Mouse (Mus musculus) heart, embryonic 14.5 days (tissue): ENCODE data around the gene C8g. TPM values are rescaled to one million over a fixed set of nuclear protein-coding genes. Genes with fewer than 3 reads are reported as not detected.
A peak's percentile ranks its signal among the peaks of the same experiment; 100 is the strongest.

Source experiments
- ATAC-seq: fragments of 200-750 bp; cut with Nextera tagmentation; 2 replicates; pipeline ENCODE4 v1.8.0; 2017; ENCODE audit warnings: low read depth, moderate TSS enrichment; ENCODE audit not compliant: insufficient number of reproducible peaks, insufficient read depth, low FRiP score
- H3K27ac ChIP-seq, 2 experiments: fragments of 200-500 bp in 1 of 2; fragments of 300-500 bp in 1 of 2; sonication (generic) in 1 of 2; replicated peaks in 1 of 2; 2 replicates each; pipeline ENCODE4 v1.5.1; 2012 to 2014; ENCODE audit warnings: low read depth in 2 of 2, low read length in 2 of 2, control low read depth in 1 of 2, mild to moderate bottlenecking in 1 of 2, mixed read lengths in 1 of 2; ENCODE audit not compliant: control insufficient read depth in 1 of 2, insufficient read depth in 1 of 2
- H3K27me3 ChIP-seq: fragments of 300-500 bp; sonication (generic); 2 replicates; pipeline ENCODE4 v1.6.1; 2014; ENCODE audit warnings: mild to moderate bottlenecking, low read length, control low read depth; ENCODE audit not compliant: control insufficient read depth, insufficient read depth
- H3K36me3 ChIP-seq: fragments of 300-500 bp; sonication (generic); 2 replicates; pipeline ENCODE4 v1.6.1; 2014; ENCODE audit warnings: mild to moderate bottlenecking, control low read depth, low read length, mixed read lengths; ENCODE audit not compliant: control insufficient read depth, insufficient read depth
- H3K4me1 ChIP-seq, 2 experiments: fragments of 200-500 bp in 1 of 2; fragments of 300-500 bp in 1 of 2; sonication (generic) in 1 of 2; 2 replicates each; pipeline ENCODE4 v1.6.1; 2012 to 2014; ENCODE audit warnings: low read length in 2 of 2, control low read depth in 1 of 2, mixed read lengths in 1 of 2; ENCODE audit not compliant: control insufficient read depth in 2 of 2, insufficient read depth in 2 of 2
- H3K4me2 ChIP-seq: fragments of 300-500 bp; sonication (generic); 2 replicates; pipeline ENCODE4 v1.6.1; 2014; ENCODE audit warnings: mild to moderate bottlenecking, low read length
- H3K4me3 ChIP-seq, 2 experiments: fragments of 200-500 bp in 1 of 2; fragments of 300-500 bp in 1 of 2; sonication (generic) in 1 of 2; 2 replicates each; pipeline ENCODE4 v1.5.1; 2012 to 2014; ENCODE audit warnings: low read length in 2 of 2, mild to moderate bottlenecking in 2 of 2, control low read depth in 1 of 2, low read depth in 1 of 2, moderate library complexity in 1 of 2; ENCODE audit not compliant: control insufficient read depth in 1 of 2, insufficient read depth in 1 of 2
- H3K9ac ChIP-seq: fragments of 300-500 bp; sonication (generic); 2 replicates; pipeline ENCODE4 v1.6.1; 2014; ENCODE audit warnings: mild to moderate bottlenecking, low read length
- H3K9me3 ChIP-seq: fragments of 300-500 bp; sonication (generic); 2 replicates; pipeline ENCODE4 v1.6.1; 2016; ENCODE audit warnings: low read length, control low read depth; ENCODE audit not compliant: control insufficient read depth
- WGBS: fragments of 180-500 bp; shearing (Covaris S2); extraction: QIAGEN DNeasy Blood & Tissue Kit; methylation state at CpG from one replicate; pipeline ENCODE4 v1.1.7; 2014; 5-methylcytosine and 5-hydroxymethylcytosine counted together
- polyA plus RNA-seq: library from polyadenylated mRNA; unstranded; fragments of >200 nt; fragmentation: Nextera tagmentation; extraction: Ambion mirVana; gene quantifications from 2 replicates; pipeline ENCODE4 v1.2.1, GENCODE M21; 2014

C8g gene
- polyA plus RNA-seq, 1 experiment from 2014 or later: 4.9 TPM

GRCm38 (mm10) chr2:25460551-25461309 lies 40.8 kb downstream of the C8g start, which contains the start of gene Paxx:
Paxx (minus strand) TSS chr2:25461094.
- peaks cover 21% of the 10 kb centered on the region for H3K36me3 ChIP-seq
- H3K4me2 ChIP-seq: peak within 1 kb of the TSS; percentile 91
- under 1% methylated on average over 47 of the region's 48 CpGs for WGBS

GRCm38 (mm10) chr2:25460135-25460534 lies 41.4 kb downstream of the C8g start:
- peak overlapping the region; percentile 91 for H3K4me2 ChIP-seq
- peak overlapping the region; percentile 89 to 94 for H3K27ac ChIP-seq
- peaks cover 14 to 31% of the 10 kb centered on the region in 2 experiments for H3K4me1 ChIP-seq
- peak overlapping the region; percentile 87 for H3K9ac ChIP-seq
- WGBS: 30% methylated on average over 5 of the region's 5 CpGs
- no peak for ATAC-seq
- H3K4me3 ChIP-seq: peak overlapping the region; percentile 79 to 82
- no peaks in the 10 kb centered on the region for H3K27me3 ChIP-seq
- no peaks in the 10 kb centered on the region for H3K9me3 ChIP-seq
- peaks cover 21% of the 10 kb centered on the region for H3K36me3 ChIP-seq

More at GRCm38 (mm10) chr2:25460551-25461309, 40.8 kb downstream of the C8g start, which contains the start of gene Paxx:
- Histone ChIP-seq H3K4me1 (peaks cover 17 to 35% of the 10 kb centered on the region in 2 experiments), H3K9ac (peak within 1 kb of the TSS; percentile 87), H3K27ac (peak within 1 kb of the TSS; percentile 89 to 94), H3K9me3 (no peaks in the 10 kb centered on the region), H3K27me3 (no peaks in the 10 kb centered on the region), H3K4me3 (peak within 1 kb of the TSS; percentile 79 to 82)
- ATAC-seq: peak; percentile 92

DNA sequence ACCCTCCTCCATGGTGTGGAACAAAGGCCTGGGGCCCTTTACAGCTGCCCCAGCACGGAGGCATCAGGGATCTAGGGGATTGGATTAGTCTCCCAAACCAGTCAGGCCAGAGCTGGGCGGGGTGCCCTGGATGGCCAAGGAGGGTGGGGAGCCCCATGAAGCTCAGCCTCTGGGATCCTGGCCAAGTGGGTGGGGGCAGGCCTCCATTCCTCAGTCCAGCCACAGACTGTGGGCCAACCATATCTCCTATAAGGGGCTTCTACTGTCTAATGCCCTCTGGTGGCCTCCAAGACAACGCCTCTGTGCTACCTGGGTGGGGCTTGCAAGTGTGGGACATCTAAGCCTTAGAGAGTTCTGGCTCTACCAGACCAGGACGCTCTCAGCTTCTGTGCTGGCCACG lies 42.6 kb downstream of the C8g start:
- Histone ChIP-seq H3K9me3 (no peaks in the 10 kb centered on the region), H3K36me3 (peaks cover 21% of the 10 kb centered on the region), H3K4me2 (no peak overlapping the region), H3K27me3 (no peaks in the 10 kb centered on the region), H3K9ac (no peak overlapping the region; the same call in 1 of the 2 replicates), H3K4me3 (no peak overlapping the region), H3K27ac (no peak overlapping the region), H3K4me1 (peaks cover 14 to 31% of the 10 kb centered on the region in 2 experiments)
- WGBS: 77% methylated on average over 5 of the region's 5 CpGs
- ATAC-seq: no peak

- 85% methylated on average over 9 of the region's 9 CpGs for WGBS
- H3K27me3 ChIP-seq: no peaks in the 10 kb centered on the region
- H3K9ac ChIP-seq: no peak overlapping the region
- no peak overlapping the region for H3K4me3 ChIP-seq
- ATAC-seq: no peak
- peaks cover 14 to 31% of the 10 kb centered on the region in 2 experiments for H3K4me1 ChIP-seq
- H3K27ac ChIP-seq: no peak overlapping the region
- H3K4me2 ChIP-seq: no peak overlapping the region
- no peaks in the 10 kb centered on the region for H3K9me3 ChIP-seq
- H3K36me3 ChIP-seq: peaks cover 21% of the 10 kb centered on the region
These were observed 44.3 kb downstream of the C8g start for GRCm38 (mm10) chr2:25457022-25457896.

DNA sequence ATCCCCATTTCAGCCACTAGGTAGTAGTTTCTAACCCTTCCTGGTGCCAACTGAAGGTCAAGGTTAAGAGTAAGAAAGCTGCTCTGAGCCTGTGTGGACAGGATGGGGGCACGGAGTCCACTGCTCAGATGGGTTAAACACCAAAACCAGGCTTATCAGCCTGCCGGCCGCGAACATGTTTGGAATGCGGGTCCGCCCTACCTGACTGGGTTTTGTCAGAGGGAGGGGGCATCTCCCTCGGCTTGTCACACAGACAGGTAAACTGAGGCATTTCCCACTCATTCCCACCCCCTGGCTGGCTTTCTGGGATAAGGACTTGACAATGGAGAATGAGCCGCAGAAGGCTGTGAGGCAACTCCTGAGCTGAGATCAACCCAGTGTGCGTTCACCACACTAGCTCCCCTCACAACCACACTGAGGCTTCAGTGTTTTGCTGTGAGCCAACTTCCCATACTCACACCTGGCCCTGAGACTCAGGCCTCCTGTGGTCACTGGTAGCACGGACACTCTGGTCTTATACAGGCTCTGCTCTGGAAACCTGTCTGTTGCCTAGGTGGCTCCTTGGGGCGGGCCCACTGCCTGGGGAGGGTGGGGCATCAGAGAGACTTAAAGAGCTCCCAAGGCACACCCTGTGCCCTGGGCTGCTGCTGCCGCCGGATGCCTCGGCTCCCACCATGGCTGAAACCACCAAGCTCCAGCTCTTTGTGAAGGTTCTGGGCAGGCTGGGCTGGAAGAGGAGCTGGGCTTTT lies 45.1 kb downstream of the C8g start, which contains the start of gene Clic3:
TSS of gene Clic3 (plus strand) at position 634 of the 749 bp plus-strand sequence.
- WGBS: 40% methylated on average over 14 of the region's 14 CpGs

GRCm38 (mm10) chr2:25452951-25453350 lies 48.6 kb downstream of the C8g start:
- Histone ChIP-seq H3K4me1 (peaks cover 0 to 7% of the 10 kb centered on the region in 2 experiments; a peak in 2 of 4 replicates), H3K36me3 (peaks cover 6% of the 10 kb centered on the region), H3K9ac (no peak overlapping the region), H3K27me3 (no peaks in the 10 kb centered on the region), H3K4me2 (no peak overlapping the region), H3K27ac (no peak overlapping the region), H3K9me3 (no peaks in the 10 kb centered on the region), H3K4me3 (no peak overlapping the region)
- no peak for ATAC-seq
- 55% methylated on average over 1 of the region's 1 CpGs for WGBS

More for the DNA sequence above, 45.1 kb downstream of the C8g start, which contains the start of gene Clic3:
- H3K27ac ChIP-seq: no peak within 1 kb of the TSS
- no peak within 1 kb of the TSS for H3K4me3 ChIP-seq
- H3K27me3 ChIP-seq: no peaks in the 10 kb centered on the region
- peaks cover 21% of the 10 kb centered on the region for H3K36me3 ChIP-seq
- ATAC-seq: no peak
- no peak within 1 kb of the TSS for H3K4me2 ChIP-seq
- no peaks in the 10 kb centered on the region for H3K9me3 ChIP-seq
- H3K4me1 ChIP-seq: peaks cover 12 to 27% of the 10 kb centered on the region in 2 experiments
- H3K9ac ChIP-seq: no peak within 1 kb of the TSS
